Mouse (Mus musculus) E14TG2a.4 (cell line): ENCODE data around the gene Baz1a.

Experiments used
- CTCF ChIP-seq: conservative IDR thresholded peaks from 2 replicates; pipeline ENCODE4 v1.5.1; 2014; ENCODE audit warnings: low read length
- NANOG ChIP-seq: IDR thresholded peaks from 2 replicates; pipeline ENCODE4 v1.6.1; 2014; ENCODE audit warnings: borderline replicate concordance, low read length, mixed read lengths

DNA sequence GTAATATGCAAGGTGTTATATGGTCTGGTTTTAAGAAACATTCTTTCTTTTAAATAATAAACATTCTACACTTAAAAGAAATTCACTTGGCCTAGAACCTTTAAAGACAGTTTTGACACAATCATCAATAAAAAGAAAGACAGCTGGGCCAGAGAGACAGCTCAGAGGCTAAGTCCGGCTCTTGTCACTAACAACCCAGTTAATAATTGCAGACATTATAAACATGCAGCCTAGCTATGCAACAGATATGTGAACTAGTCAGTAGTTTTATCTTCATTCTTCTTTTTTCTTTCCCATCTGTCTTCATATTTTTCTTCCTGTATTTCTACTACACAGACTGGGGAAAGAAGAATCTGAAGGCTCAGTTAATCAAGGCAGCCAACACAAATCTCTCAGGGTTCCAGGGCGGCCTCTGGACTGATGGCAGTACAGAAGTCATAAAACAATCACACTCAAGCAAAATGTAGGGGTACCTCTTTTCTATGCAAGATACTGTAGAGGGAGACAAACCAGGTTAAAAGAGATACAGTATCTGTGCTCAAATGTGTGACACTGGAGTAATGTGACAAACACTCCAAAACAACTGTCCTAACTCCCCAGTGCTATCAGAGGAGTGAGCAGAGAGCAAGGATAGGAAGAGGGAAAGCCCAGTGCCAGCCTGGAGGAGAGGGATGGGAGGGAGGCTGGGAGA, 40.5 kb upstream of the Baz1a start:
- TF ChIP-seq CTCF (no peak), NANOG (no peak)
